Mouse (Mus musculus) erythroblast, embryonic 14.5 days (primary cell): Measurements from ENCODE around the gene Zfp804b. TPM values are rescaled to one million over a fixed set of nuclear protein-coding genes. Genes with fewer than 3 reads are reported as not detected.

ENCODE experiments used
- H3K27me3 ChIP-seq: 2 replicates; pipeline ENCODE4 v1.6.1; 2012; ENCODE audit warnings: inconsistent platforms; ENCODE audit not compliant: control insufficient read depth
- H3K36me3 ChIP-seq: 2 replicates; pipeline ENCODE4 v1.6.1; 2012; ENCODE audit warnings: mild to moderate bottlenecking, inconsistent platforms; ENCODE audit not compliant: control insufficient read depth
- H3K4me1 ChIP-seq: 2 replicates; pipeline ENCODE4 v1.6.1; 2012; ENCODE audit warnings: inconsistent platforms; ENCODE audit not compliant: control insufficient read depth
- H3K4me3 ChIP-seq: replicated peaks from 2 replicates; pipeline ENCODE3; 2012; ENCODE audit warnings: moderate library complexity, mild to moderate bottlenecking, inconsistent platforms
- H3K9me3 ChIP-seq: 2 replicates; pipeline ENCODE4 v1.6.1; 2012; ENCODE audit warnings: low read length, inconsistent platforms, mixed read lengths; ENCODE audit not compliant: control insufficient read depth
- GATA1 ChIP-seq: IDR thresholded peaks from 2 replicates; pipeline ENCODE4 v1.6.1; 2012; ENCODE audit warnings: low read length, inconsistent platforms, mixed read lengths
- TAL1 ChIP-seq: IDR thresholded peaks from 3 replicates; pipeline ENCODE4 v1.6.1; 2012; ENCODE audit warnings: low read length, inconsistent platforms, mixed read lengths
- polyA plus RNA-seq: library from polyadenylated mRNA; stranded (reverse); fragments of >175 nt; gene quantifications from 2 replicates; pipeline ENCODE4 v1.2.3, GENCODE M21; 2012

Zfp804b gene
- polyA plus RNA-seq, 1 experiment, result 0.02 TPM

- TF ChIP-seq GATA1 (no peak), TAL1 (no peak)
- Histone ChIP-seq H3K9me3 (no peaks in the 10 kb centered on the region), H3K4me1 (no peaks in the 10 kb centered on the region), H3K4me3 (no peak overlapping the region), H3K27me3 (no peaks in the 10 kb centered on the region), H3K36me3 (no peaks in the 10 kb centered on the region)
These were observed 204.9 kb downstream of the Zfp804b start for GRCm38 (mm10) chr5:7139658-7140057.

GRCm38 (mm10) chr5:7102387-7102786 lies 242.2 kb downstream of the Zfp804b start:
- Histone ChIP-seq H3K4me3 (no peak overlapping the region), H3K9me3 (no peaks in the 10 kb centered on the region), H3K27me3 (no peaks in the 10 kb centered on the region), H3K36me3 (no peaks in the 10 kb centered on the region), H3K4me1 (no peaks in the 10 kb centered on the region)
- TF ChIP-seq GATA1, result no peak
- TF ChIP-seq TAL1, result no peak

- Histone ChIP-seq H3K4me3 (no peak overlapping the region), H3K4me1 (no peaks in the 10 kb centered on the region)
- TF ChIP-seq TAL1 (no peak), GATA1 (no peak)
These were observed 270.5 kb downstream of the Zfp804b start for GRCm38 (mm10) chr5:7073936-7074631.

GRCm38 (mm10) chr5:7007468-7007867 lies 337.1 kb downstream of the Zfp804b start:
- no peaks in the 10 kb centered on the region for H3K4me1 ChIP-seq
- no peaks in the 10 kb centered on the region for H3K27me3 ChIP-seq
- TF ChIP-seq TAL1 (no peak), GATA1 (no peak)
- H3K4me3 ChIP-seq, result no peak overlapping the region
- H3K36me3 ChIP-seq, result no peaks in the 10 kb centered on the region
- H3K9me3 ChIP-seq, result no peaks in the 10 kb centered on the region

More at GRCm38 (mm10) chr5:7073936-7074631, 270.5 kb downstream of the Zfp804b start:
- H3K9me3 ChIP-seq, result no peaks in the 10 kb centered on the region
- no peaks in the 10 kb centered on the region for H3K36me3 ChIP-seq
- no peaks in the 10 kb centered on the region for H3K27me3 ChIP-seq

- TF ChIP-seq TAL1 (no peak), GATA1 (no peak)
- H3K9me3 ChIP-seq, result no peaks in the 10 kb centered on the region
- no peaks in the 10 kb centered on the region for H3K36me3 ChIP-seq
- no peak overlapping the region for H3K4me3 ChIP-seq
- H3K4me1 ChIP-seq, result no peaks in the 10 kb centered on the region
- H3K27me3 ChIP-seq, result no peaks in the 10 kb centered on the region
These were observed 360.6 kb downstream of the Zfp804b start for GRCm38 (mm10) chr5:6983993-6984392.

DNA sequence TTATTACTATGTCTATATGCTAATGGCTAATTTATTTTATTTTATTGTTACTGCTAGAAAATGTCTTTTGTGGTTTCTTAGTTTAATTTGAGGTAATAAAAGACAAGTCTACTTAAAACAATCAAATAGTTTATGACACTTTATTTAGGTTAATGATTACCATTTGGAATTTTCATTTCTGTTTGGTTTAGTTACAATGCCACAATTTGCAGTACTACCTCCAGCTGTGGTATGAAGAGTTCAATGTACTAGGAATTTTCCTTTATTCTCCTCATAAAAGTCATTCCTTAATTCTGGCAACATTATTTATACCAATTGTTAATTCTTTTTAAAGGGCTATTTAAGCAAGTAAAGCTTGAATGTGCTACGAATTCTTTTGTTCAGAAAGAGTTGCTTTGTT lies 409.7 kb downstream of the Zfp804b start:
- no peaks in the 10 kb centered on the region for H3K36me3 ChIP-seq
- H3K9me3 ChIP-seq, result no peaks in the 10 kb centered on the region
- H3K27me3 ChIP-seq, result no peaks in the 10 kb centered on the region
- no peak overlapping the region for H3K4me3 ChIP-seq
- no peak for TF ChIP-seq TAL1
- no peak for TF ChIP-seq GATA1
- no peaks in the 10 kb centered on the region for H3K4me1 ChIP-seq

GRCm38 (mm10) chr5:6911290-6911689 lies 433.3 kb downstream of the Zfp804b start:
- Histone ChIP-seq H3K9me3 (no peaks in the 10 kb centered on the region), H3K4me1 (no peaks in the 10 kb centered on the region), H3K27me3 (no peaks in the 10 kb centered on the region), H3K4me3 (no peak overlapping the region), H3K36me3 (no peaks in the 10 kb centered on the region)
- no peak for TF ChIP-seq GATA1

DNA sequence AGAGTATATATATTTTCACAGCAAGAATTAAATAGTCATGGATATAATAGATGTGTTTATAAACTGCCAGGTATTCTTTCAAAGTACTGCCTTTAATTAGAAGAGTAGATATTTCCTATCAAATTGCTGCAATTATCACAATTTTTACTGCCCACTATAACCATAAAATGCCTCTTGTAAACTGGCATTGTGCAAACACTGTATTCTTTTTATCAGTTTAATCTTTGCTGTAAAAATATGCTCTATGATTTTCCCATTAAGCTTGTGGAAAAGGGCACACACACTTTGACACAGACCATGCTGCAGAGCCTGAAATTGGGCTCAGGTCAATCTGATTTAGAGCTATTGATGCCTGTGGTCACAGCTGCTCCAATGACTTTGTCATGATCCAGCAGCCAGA lies 463.2 kb downstream of the Zfp804b start:
- H3K27me3 ChIP-seq, result no peaks in the 10 kb centered on the region
- TF ChIP-seq GATA1 (no peak), TAL1 (no peak)
- no peaks in the 10 kb centered on the region for H3K4me1 ChIP-seq
- no peaks in the 10 kb centered on the region for H3K9me3 ChIP-seq
- no peak overlapping the region for H3K4me3 ChIP-seq
- H3K36me3 ChIP-seq, result no peaks in the 10 kb centered on the region

DNA sequence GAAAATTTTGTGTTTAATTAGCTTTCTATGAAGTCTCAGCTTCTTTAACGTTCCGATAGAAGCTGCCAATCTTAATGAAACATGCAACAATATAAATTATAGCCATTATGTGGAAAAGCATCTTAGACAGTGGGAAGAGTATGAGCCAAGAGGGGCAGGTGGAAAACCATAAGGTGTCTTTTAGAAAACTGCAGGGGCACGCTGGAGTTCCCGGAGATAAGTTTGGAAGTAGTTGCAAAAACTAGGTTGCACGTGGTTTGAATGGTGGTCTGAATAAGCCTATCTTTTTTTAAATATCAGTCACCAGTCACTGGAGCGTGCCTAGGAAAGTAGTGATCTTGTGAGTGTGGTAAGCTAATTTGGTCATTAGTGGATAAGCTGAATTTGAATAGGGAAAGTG lies 473.0 kb downstream of the Zfp804b start:
- Histone ChIP-seq H3K9me3 (no peaks in the 10 kb centered on the region), H3K4me1 (no peaks in the 10 kb centered on the region), H3K4me3 (no peak overlapping the region), H3K36me3 (no peaks in the 10 kb centered on the region), H3K27me3 (no peaks in the 10 kb centered on the region)
- no peak for TF ChIP-seq GATA1

GRCm38 (mm10) chr5:6870970-6871369 lies 473.6 kb downstream of the Zfp804b start:
- Histone ChIP-seq H3K27me3 (no peaks in the 10 kb centered on the region), H3K9me3 (no peaks in the 10 kb centered on the region), H3K4me3 (no peak overlapping the region), H3K4me1 (no peaks in the 10 kb centered on the region), H3K36me3 (no peaks in the 10 kb centered on the region)
- TF ChIP-seq TAL1, result no peak
- no peak for TF ChIP-seq GATA1
